8 mouse cellular contexts compared by ENCODE assay signal in genomic region chr7:144417644-144418343, GRCm38 (mm10). TPM values are rescaled to one million over a fixed set of nuclear protein-coding genes. Genes with fewer than 3 reads are reported as not detected.
DNase-seq lines count a peak whose midpoint lies in the region; ATAC-seq and TF ChIP-seq lines count a peak whose summit lies in the region.

No protein-coding gene starts in this region.

- H3K9me3 ChIP-seq in intestine, postnatal 0 days (ENCODE audit: control insufficient read depth) = no peaks in the 10 kb centered on the region

- H3K4me2 ChIP-seq in intestine, postnatal 0 days (replicated peaks; ENCODE audit: low read depth) = no peak overlapping the region

- no peaks in the 10 kb centered on the region for H3K36me3 ChIP-seq in intestine, postnatal 0 days (ENCODE audit: control insufficient read depth, insufficient read depth)

- DNase-seq in 3134 (ENCODE audit: extremely low read depth, insufficient read length, low spot score) = peak; percentile 82
- peak; percentile 89 for DNase-seq in Muller cell, postnatal 12 days (ENCODE audit: inconsistent ontology term)
- peak; percentile 74 to 85 for DNase-seq in cerebellum, postnatal 25 days
- peak; percentile 32 for DNase-seq in gastrocnemius, postnatal 14 days
- peak; percentile 15 for DNase-seq in lung, postnatal 25 days (ENCODE audit: low spot score)
- peak; percentile 76 for DNase-seq in right cerebral cortex, postnatal 14 days
- DNase-seq in thymus, adult 18-20 months = no peak

- no peak overlapping the region for H3K9ac ChIP-seq in intestine, postnatal 0 days (ENCODE audit: low read depth, low read length)

- 16% methylated on average over 16 of the region's 16 CpGs for WGBS in intestine, postnatal 0 days

- intact Hi-C loops in gastrocnemius, postnatal 14 days (cut with DNase I; ENCODE audit: low total_unique reads) = no loop called here

- no peak for TF ChIP-seq CTCF in intestine, postnatal 0 days (IDR thresholded peaks at IDR 0.05; ENCODE audit: low read depth)

- H3K4me1 ChIP-seq in intestine, postnatal 0 days (replicated peaks; ENCODE audit: control insufficient read depth, insufficient read depth, low read length) = no peaks in the 10 kb centered on the region

- no peak overlapping the region for H3K4me3 ChIP-seq in intestine, postnatal 0 days (ENCODE audit: low read depth, low read length)

- no peaks in the 10 kb centered on the region for H3K27me3 ChIP-seq in intestine, postnatal 0 days (replicated peaks; ENCODE audit: control insufficient read depth, insufficient read depth, low read length)

- H3K27ac ChIP-seq in intestine, postnatal 0 days (ENCODE audit: low read depth, low read length) = no peak overlapping the region

- peak; percentile 68; the same call in 1 of the 2 replicates for ATAC-seq in intestine, postnatal 0 days

RNA-seq across cellular contexts. Expression of gene Cttn, which starts 53.0 kb away (rescaled TPM):
- 10 to 100 TPM; 32.6 to 35.8 TPM for total RNA-seq in gastrocnemius, postnatal 14 days (2021)
- 123 and 146 TPM in 2 replicates for polyA plus RNA-seq in intestine, postnatal 0 days (2015; fragmentation: Nextera tagmentation; extraction: Ambion mirVana)

Comparison
In these comparisons a context has a peak if more than half of its experiments do, and no peak if none do; other contexts are left out.
1. DNase-seq: peak in 3134 (single experiment), Muller cell, postnatal 12 days (single experiment), cerebellum, postnatal 25 days (2 of 2), gastrocnemius, postnatal 14 days (single experiment), lung, postnatal 25 days (single experiment) and right cerebral cortex, postnatal 14 days (single experiment); none in thymus, adult 18-20 months (0 of 2).